In the genomic region with DNA sequence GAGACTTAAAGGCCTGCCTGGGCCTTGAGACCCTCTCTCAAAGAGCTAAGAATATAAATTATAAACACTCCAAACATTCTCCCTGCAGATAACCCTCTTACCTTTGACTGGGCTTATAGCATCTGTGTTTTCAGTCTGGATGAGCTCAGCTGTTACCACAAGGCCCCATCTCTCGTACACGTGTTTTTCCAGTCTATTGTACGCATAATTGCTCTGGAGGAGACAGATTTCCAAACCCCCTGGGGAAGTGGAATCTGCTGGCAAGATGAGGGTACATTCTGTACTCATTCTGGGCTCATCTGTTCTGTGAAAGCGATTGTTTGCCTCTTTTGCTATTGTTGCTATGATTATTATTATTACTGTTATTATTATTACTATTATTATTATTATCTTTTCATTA, we compare ENCODE assay signal across 1 mouse cellular context.
TF ChIP-seq lines count a peak whose summit lies in the region.

No protein-coding gene starts in this region.

TF ChIP-seq in MEL, 35 proteins besides CTCF, POLR2A, EP300 and RAD21 (continued from another document):
- TF ChIP-seq MYB (IDR thresholded peaks at IDR 0.05; ENCODE audit: low read depth, low read length) (no peak), SIN3A (IDR thresholded peaks at IDR 0.05; ENCODE audit: low read length) (no peak), ZNF384 (IDR thresholded peaks at IDR 0.05; ENCODE audit: low read depth, low read length) (no peak), GABPA (IDR thresholded peaks at IDR 0.05; ENCODE audit: low read depth, low read length) (no peak), MEF2A (IDR thresholded peaks at IDR 0.05; ENCODE audit: extremely low read depth, insufficient replicate concordance, low read depth, low read length, poor library complexity, severe bottlenecking) (no peak), ZKSCAN1 (IDR thresholded peaks at IDR 0.05; ENCODE audit: low read depth, low read length) (no peak), NRF1 (IDR thresholded peaks at IDR 0.05; ENCODE audit: insufficient read depth, low read depth, low read length, poor library complexity, severe bottlenecking) (no peak), MAFK (IDR thresholded peaks at IDR 0.05; ENCODE audit: borderline replicate concordance, low read depth, low read length) (no peak)
